Mouse (Mus musculus) neural tube, embryonic 13.5 days (tissue): Measurements from ENCODE around the gene Scaf4. TPM values are rescaled to one million over a fixed set of nuclear protein-coding genes. Genes with fewer than 3 reads are reported as not detected.
"Not testable (repeated sequence)": the region's sequence is repeated elsewhere in the genome, so short reads cannot be mapped to it uniquely, and the experiment has no call there.

Source experiments
- ATAC-seq: fragments of 200-750 bp; cut with Nextera tagmentation; 2 replicates; pipeline ENCODE4 v1.8.0; 2017; ENCODE audit warnings: low read depth, mild to moderate bottlenecking, moderate TSS enrichment, moderate library complexity
- H3K27ac ChIP-seq: fragments of 300-500 bp; sonication (generic); replicated peaks from 2 replicates; pipeline ENCODE4 v1.5.1; 2015; ENCODE audit warnings: moderate library complexity, mild to moderate bottlenecking, inconsistent platforms
- H3K27me3 ChIP-seq: fragments of 300-500 bp; sonication (generic); 2 replicates; pipeline ENCODE4 v1.6.1; 2015; ENCODE audit warnings: mild to moderate bottlenecking, inconsistent platforms
- H3K36me3 ChIP-seq: fragments of 300-500 bp; sonication (generic); 2 replicates; pipeline ENCODE4 v1.6.1; 2015; ENCODE audit warnings: mild to moderate bottlenecking, inconsistent platforms
- H3K4me1 ChIP-seq: fragments of 300-500 bp; sonication (generic); replicated peaks from 2 replicates; pipeline ENCODE4 v1.6.1; 2015; ENCODE audit warnings: inconsistent platforms
- H3K4me2 ChIP-seq: fragments of 300-500 bp; sonication (generic); 2 replicates; pipeline ENCODE4 v1.6.1; 2015; ENCODE audit warnings: inconsistent platforms, mild to moderate bottlenecking, moderate library complexity
- H3K4me3 ChIP-seq: fragments of 300-500 bp; sonication (generic); 2 replicates; pipeline ENCODE4 v1.5.1; 2015; ENCODE audit warnings: mild to moderate bottlenecking, inconsistent platforms
- H3K9ac ChIP-seq: fragments of 300-500 bp; sonication (generic); 2 replicates; pipeline ENCODE4 v1.6.1; 2015; ENCODE audit warnings: moderate library complexity, mild to moderate bottlenecking, inconsistent platforms
- H3K9me3 ChIP-seq: fragments of 300-500 bp; sonication (generic); 2 replicates; pipeline ENCODE4 v1.6.1; 2016; ENCODE audit warnings: inconsistent platforms
- WGBS: fragments of 180-500 bp; shearing (Covaris S2); methylation state at CpG from one replicate; pipeline ENCODE4 v1.1.7; 2015; 5-methylcytosine and 5-hydroxymethylcytosine counted together
- polyA plus RNA-seq: library from polyadenylated mRNA; unstranded; fragments of >200 nt; fragmentation: Nextera tagmentation; extraction: Ambion mirVana; gene quantifications from 2 replicates; pipeline ENCODE4 v1.2.1, GENCODE M21; 2015

The Scaf4 gene
- polyA plus RNA-seq, 1 experiment from 2014 or later, result 26.4 TPM

GRCm38 (mm10) chr16:90229897-90230296 is 54.4 kb downstream of the Scaf4 start:
- peaks cover 44% of the 10 kb centered on the region for H3K36me3 ChIP-seq
- no peak overlapping the region for H3K27ac ChIP-seq
- no peaks in the 10 kb centered on the region for H3K9me3 ChIP-seq
- no peaks in the 10 kb centered on the region for H3K27me3 ChIP-seq
- no peaks in the 10 kb centered on the region for H3K4me1 ChIP-seq
- no peak for ATAC-seq
- no peak overlapping the region for H3K4me3 ChIP-seq
- WGBS, result 82% methylated on average over 6 of the region's 6 CpGs
- H3K9ac ChIP-seq, result no peak overlapping the region
- no peak overlapping the region for H3K4me2 ChIP-seq

- H3K36me3 ChIP-seq, result peaks cover 29% of the 10 kb centered on the region
- ATAC-seq, result no peak
- peak overlapping the region; percentile 92 for H3K27ac ChIP-seq
- H3K9me3 ChIP-seq, result no peaks in the 10 kb centered on the region
- H3K4me3 ChIP-seq, result peak overlapping the region; percentile 94
- peaks cover 35% of the 10 kb centered on the region for H3K4me1 ChIP-seq
- WGBS, result 6% methylated on average over 20 of the region's 20 CpGs
- H3K9ac ChIP-seq, result peak overlapping the region; percentile 96
- no peaks in the 10 kb centered on the region for H3K27me3 ChIP-seq
- peak overlapping the region; percentile 85 for H3K4me2 ChIP-seq
These were observed 62.7 kb downstream of the Scaf4 start for GRCm38 (mm10) chr16:90221441-90222070.

- H3K9ac ChIP-seq, result peak overlapping the region; percentile 96
- peak overlapping the region; percentile 92 for H3K27ac ChIP-seq
- H3K27me3 ChIP-seq, result no peaks in the 10 kb centered on the region
- H3K4me1 ChIP-seq, result peaks cover 35% of the 10 kb centered on the region
- H3K36me3 ChIP-seq, result peaks cover 23% of the 10 kb centered on the region
- peak overlapping the region; percentile 94 for H3K4me3 ChIP-seq
- H3K4me2 ChIP-seq, result peak overlapping the region; percentile 85
- peak; percentile 85 for ATAC-seq
- no peaks in the 10 kb centered on the region for H3K9me3 ChIP-seq
- WGBS, result under 1% methylated on average over 48 of the region's 52 CpGs
These were observed 63.3 kb downstream of the Scaf4 start for GRCm38 (mm10) chr16:90220892-90221431.

- H3K9me3 ChIP-seq, result no peaks in the 10 kb centered on the region
- peaks cover 16% of the 10 kb centered on the region for H3K36me3 ChIP-seq
- peaks cover 35% of the 10 kb centered on the region for H3K4me1 ChIP-seq
- peak; percentile 95 for ATAC-seq
- H3K9ac ChIP-seq, result peak within 1 kb of the TSS; percentile 96
- H3K4me2 ChIP-seq, result peak within 1 kb of the TSS; percentile 85
- 3% methylated on average over 63 of the region's 63 CpGs for WGBS
- peak within 1 kb of the TSS; percentile 94 for H3K4me3 ChIP-seq
- peak within 1 kb of the TSS; percentile 92 for H3K27ac ChIP-seq
- H3K27me3 ChIP-seq, result no peaks in the 10 kb centered on the region
These were observed 64.0 kb downstream of the Scaf4 start, which contains the start of gene Sod1 for GRCm38 (mm10) chr16:90220026-90220891. Gene Sod1, plus strand, starts transcription at chr16:90220754.

- H3K36me3 ChIP-seq, H3K9ac ChIP-seq, H3K9me3 ChIP-seq, H3K27me3 ChIP-seq, H3K27ac ChIP-seq, H3K4me2 ChIP-seq, ATAC-seq, H3K4me3 ChIP-seq: not testable (repeated sequence)
- peaks cover 35% of the 10 kb centered on the region for H3K4me1 ChIP-seq
- WGBS, result 70% methylated on average over 4 of the region's 4 CpGs
These were observed 64.9 kb downstream of the Scaf4 start for GRCm38 (mm10) chr16:90219445-90219844.

GRCm38 (mm10) chr16:90217926-90218325 is 66.4 kb downstream of the Scaf4 start:
- Histone ChIP-seq H3K4me1 (peaks cover 21% of the 10 kb centered on the region), H3K9ac (no peak overlapping the region), H3K27me3 (no peaks in the 10 kb centered on the region), H3K4me2 (no peak overlapping the region), H3K36me3 (no peaks in the 10 kb centered on the region), H3K9me3 (no peaks in the 10 kb centered on the region), H3K27ac (no peak overlapping the region), H3K4me3 (no peak overlapping the region)
- WGBS, result 73% methylated on average over 4 of the region's 4 CpGs
- no peak for ATAC-seq

GRCm38 (mm10) chr16:90217356-90217755 is 66.9 kb downstream of the Scaf4 start:
- H3K4me2 ChIP-seq, result no peak overlapping the region
- peaks cover 15% of the 10 kb centered on the region for H3K4me1 ChIP-seq
- ATAC-seq, result no peak
- WGBS, result 20% methylated on average over 3 of the region's 3 CpGs
- H3K27me3 ChIP-seq, result no peaks in the 10 kb centered on the region
- no peak overlapping the region for H3K9ac ChIP-seq
- no peaks in the 10 kb centered on the region for H3K9me3 ChIP-seq
- H3K4me3 ChIP-seq, result no peak overlapping the region
- H3K27ac ChIP-seq, result no peak overlapping the region
- no peaks in the 10 kb centered on the region for H3K36me3 ChIP-seq

- 89% methylated on average over 2 of the region's 2 CpGs for WGBS
These were observed 67.9 kb downstream of the Scaf4 start for GRCm38 (mm10) chr16:90216414-90216813.

GRCm38 (mm10) chr16:90215879-90216278 is 68.4 kb downstream of the Scaf4 start:
- H3K27me3 ChIP-seq, H3K9ac ChIP-seq, H3K4me2 ChIP-seq, H3K9me3 ChIP-seq, ATAC-seq, H3K4me3 ChIP-seq, H3K27ac ChIP-seq, H3K4me1 ChIP-seq, H3K36me3 ChIP-seq: not testable (repeated sequence)
- WGBS, result 88% methylated on average over 5 of the region's 5 CpGs

More at GRCm38 (mm10) chr16:90216414-90216813, 67.9 kb downstream of the Scaf4 start:
- H3K9me3 ChIP-seq, result no peaks in the 10 kb centered on the region
- no peak overlapping the region for H3K27ac ChIP-seq
- no peak overlapping the region for H3K4me3 ChIP-seq
- peaks cover 6% of the 10 kb centered on the region for H3K4me1 ChIP-seq
- no peaks in the 10 kb centered on the region for H3K36me3 ChIP-seq
- H3K4me2 ChIP-seq, result no peak overlapping the region
- ATAC-seq, result no peak
- H3K9ac ChIP-seq, result no peak overlapping the region
- H3K27me3 ChIP-seq, result no peaks in the 10 kb centered on the region

- no peaks in the 10 kb centered on the region for H3K9me3 ChIP-seq
- H3K27me3 ChIP-seq, result no peaks in the 10 kb centered on the region
- no peak overlapping the region for H3K4me3 ChIP-seq
- ATAC-seq, result no peak
- WGBS, result 91% methylated on average over 11 of the region's 11 CpGs
- H3K9ac ChIP-seq, result no peak overlapping the region
- H3K4me2 ChIP-seq, result no peak overlapping the region
- H3K27ac ChIP-seq, result no peak overlapping the region
- H3K36me3 ChIP-seq, result no peaks in the 10 kb centered on the region
- H3K4me1 ChIP-seq, result 0 out of 2 replicates have a peak, but pooled peaks cover 3% of the 10 kb centered on the region
These were observed 69.4 kb downstream of the Scaf4 start for GRCm38 (mm10) chr16:90214731-90215565.

- no peak for ATAC-seq
These were observed 70.6 kb downstream of the Scaf4 start for GRCm38 (mm10) chr16:90213477-90214339.

More at GRCm38 (mm10) chr16:90213477-90214339, 70.6 kb downstream of the Scaf4 start:
- H3K27me3 ChIP-seq, result no peaks in the 10 kb centered on the region
- no peaks in the 10 kb centered on the region for H3K9me3 ChIP-seq
- H3K4me3 ChIP-seq, result no peak overlapping the region
- no peak overlapping the region for H3K27ac ChIP-seq
- H3K4me1 ChIP-seq, result no peaks in the 10 kb centered on the region
- H3K4me2 ChIP-seq, result no peak overlapping the region
- WGBS, result 78% methylated on average over 12 of the region's 12 CpGs
- no peak overlapping the region for H3K9ac ChIP-seq
- H3K36me3 ChIP-seq, result no peaks in the 10 kb centered on the region
